Comparison of ENCODE assay signal across 8 mouse cellular contexts in the genomic region with DNA sequence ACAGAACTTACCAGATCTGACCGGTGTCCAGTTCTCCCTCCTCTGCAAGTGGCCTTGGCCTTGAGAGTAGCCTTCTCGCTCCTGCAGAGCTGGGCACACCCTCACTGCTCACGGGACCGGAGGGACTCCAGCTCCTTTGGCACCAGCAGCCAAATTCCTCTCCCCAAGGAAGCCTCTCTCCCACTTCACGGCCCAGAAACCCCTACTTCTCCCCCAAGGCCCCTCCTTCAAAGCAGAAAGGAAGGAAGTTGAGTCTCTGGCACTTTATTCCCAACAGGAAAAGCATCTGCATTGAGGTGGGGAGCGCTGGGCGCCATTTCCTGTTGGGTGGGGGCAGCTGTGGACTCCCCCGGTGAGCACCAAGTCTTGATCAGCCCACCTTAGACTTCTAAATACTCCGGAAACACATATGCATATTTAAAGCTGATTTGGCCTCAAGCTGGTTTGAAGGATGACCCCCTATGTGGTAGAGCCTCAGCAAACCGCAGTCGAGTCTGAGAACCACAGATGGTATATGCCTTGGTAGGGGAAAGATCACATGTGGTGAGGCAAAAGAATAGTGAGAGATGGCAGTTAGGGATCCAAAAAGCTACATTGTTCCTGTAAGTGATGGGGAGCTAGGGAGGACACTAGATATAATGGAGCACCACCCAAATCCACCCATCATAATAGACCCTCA. TPM values are rescaled to one million over a fixed set of nuclear protein-coding genes. Genes with fewer than 3 reads are reported as not detected.
DNase-seq lines count a peak whose midpoint lies in the region; ATAC-seq and TF ChIP-seq lines count a peak whose summit lies in the region.

TSS of gene Exoc3l (minus strand) at position 207 of the 679 bp plus-strand sequence.

- no peaks in the 10 kb centered on the region for H3K27me3 ChIP-seq in thymus, adult 2 months (ENCODE audit: control insufficient read depth, insufficient read depth, low read length)
- no peaks in the 10 kb centered on the region for H3K27me3 ChIP-seq in forebrain, embryonic 11.5 days (ENCODE audit: control insufficient read depth, insufficient read depth, low read length)
- H3K27me3 ChIP-seq in kidney, embryonic 15.5 days, result no peaks in the 10 kb centered on the region

- H3K27ac ChIP-seq in thymus, adult 2 months (ENCODE audit: control insufficient read depth, insufficient read depth, low read length), result peak within 1 kb of the TSS; percentile 45
- H3K27ac ChIP-seq in forebrain, embryonic 11.5 days (ENCODE audit: low read depth, low read length), result no peak within 1 kb of the TSS
- peak within 1 kb of the TSS; percentile 80 for H3K27ac ChIP-seq in kidney, embryonic 15.5 days
- peak within 1 kb of the TSS; percentile 46; the same call in 1 of the 2 replicates for H3K27ac ChIP-seq in macrophage

- H3K4me2 ChIP-seq in forebrain, embryonic 11.5 days (ENCODE audit: low read depth, low read length, severe bottlenecking), result peak within 1 kb of the TSS; percentile 94; the same call in 1 of the 2 replicates
- peak within 1 kb of the TSS; percentile 92 for H3K4me2 ChIP-seq in kidney, embryonic 15.5 days

- TF ChIP-seq POLR2A in thymus, adult 2 months (IDR thresholded peaks at IDR 0.05; ENCODE audit: control insufficient read depth, extremely low read depth, insufficient read depth, low read length, poor library complexity), result no peak

- intact Hi-C loops in left cerebral cortex, postnatal 10 days (cut with DNase I), result loop anchor here (10.0 kb wide), 1 partner anchor 641 kb away; no protein-coding TSS in a partner anchor

- peaks cover 33% of the 10 kb centered on the region for H3K79me2 ChIP-seq in macrophage (ENCODE audit: inconsistent target)

- H3K9ac ChIP-seq in forebrain, embryonic 11.5 days (ENCODE audit: low read length), result no peak within 1 kb of the TSS
- peak within 1 kb of the TSS; percentile 97; the same call in 1 of the 2 replicates for H3K9ac ChIP-seq in kidney, embryonic 15.5 days

- peaks cover 12% of the 10 kb centered on the region for H3K36me3 ChIP-seq in thymus, adult 2 months (ENCODE audit: control insufficient read depth, insufficient read depth, low read length)
- H3K36me3 ChIP-seq in forebrain, embryonic 11.5 days (ENCODE audit: control insufficient read depth, insufficient read depth, low read length), result peaks cover 6% of the 10 kb centered on the region
- peaks cover 25% of the 10 kb centered on the region for H3K36me3 ChIP-seq in kidney, embryonic 15.5 days
- H3K36me3 ChIP-seq in macrophage (ENCODE audit: inconsistent target), result peaks cover 13% of the 10 kb centered on the region; the same call in 1 of the 2 replicates

- no peak within 1 kb of the TSS for H3K4me3 ChIP-seq in thymus, adult 2 months (ENCODE audit: control insufficient read depth, insufficient read depth, low read length)
- no peak within 1 kb of the TSS for H3K4me3 ChIP-seq in forebrain, embryonic 11.5 days (ENCODE audit: low read depth, low read length)
- H3K4me3 ChIP-seq in kidney, embryonic 15.5 days (replicated peaks), result peak within 1 kb of the TSS; percentile 100
- H3K4me3 ChIP-seq in macrophage (ENCODE audit: inconsistent target), result peak within 1 kb of the TSS; percentile 92; the same call in 1 of the 2 replicates

- DNase-seq in thymus, adult 2 months, result no peak
- no peak for DNase-seq in thymus, postnatal 10 days (ENCODE audit: low spot score in 2 of 2)
- no peak for DNase-seq in forebrain, embryonic 11.5 days (ENCODE audit: low spot score)
- no peak for DNase-seq in adipocyte (ENCODE audit: low spot score)
- DNase-seq in layer of hippocampus, adult 9-11 months, result no peak
- DNase-seq in left cerebral cortex, postnatal 10 days (ENCODE audit: extremely low spot score in 1 of 2, low spot score in 2 of 2), result no peak

- ATAC-seq in forebrain, embryonic 11.5 days (replicated peaks; ENCODE audit: low FRiP score), result no peak
- no peak for ATAC-seq in kidney, embryonic 15.5 days (replicated peaks; ENCODE audit: low FRiP score)

- H3K9me3 ChIP-seq in forebrain, embryonic 11.5 days (ENCODE audit: control insufficient read depth, low read length), result no peaks in the 10 kb centered on the region
- no peaks in the 10 kb centered on the region for H3K9me3 ChIP-seq in kidney, embryonic 15.5 days (replicated peaks)

- WGBS in thymus, adult 2 months, result 8% methylated on average over 11 of the region's 11 CpGs
- 77% methylated on average over 11 of the region's 11 CpGs for WGBS in forebrain, embryonic 11.5 days
- 58% methylated on average over 11 of the region's 11 CpGs for WGBS in kidney, embryonic 15.5 days
- 14% methylated on average over 11 of the region's 11 CpGs for WGBS in macrophage (ENCODE audit: missing documents)

- peaks cover 32% of the 10 kb centered on the region for H3K4me1 ChIP-seq in thymus, adult 2 months (replicated peaks; ENCODE audit: control insufficient read depth, insufficient read depth, low read length)
- peaks cover 10% of the 10 kb centered on the region for H3K4me1 ChIP-seq in forebrain, embryonic 11.5 days (replicated peaks; ENCODE audit: control insufficient read depth, insufficient read depth, low read length)
- H3K4me1 ChIP-seq in kidney, embryonic 15.5 days, result peaks cover 26% of the 10 kb centered on the region

- TF ChIP-seq CTCF in thymus, adult 2 months (IDR thresholded peaks at IDR 0.05; ENCODE audit: borderline replicate concordance, control insufficient read depth, extremely low read depth, insufficient read depth, low read length, poor library complexity), result no peak

RNA-seq across cellular contexts. Expression of gene Exoc3l, which starts in this region (rescaled TPM):
- polyA plus RNA-seq in thymus, adult 2 months (2012; rRNA removed), result 10.6 and 12.7 TPM in 2 replicates
- polyA plus RNA-seq in forebrain, embryonic 11.5 days (2014; fragmentation: Nextera tagmentation; extraction: Ambion mirVana), result 10.3 TPM in 2 replicates
- polyA plus RNA-seq in kidney, embryonic 15.5 days (2015; fragmentation: Nextera tagmentation; extraction: Ambion mirVana), result 21.6 and 25.4 TPM in 2 replicates
- total RNA-seq in macrophage (2018; cell fraction: chromatin; rRNA removed), result 1 to 10 TPM in 18 of 26 experiments, under 1 TPM in 4, not detected in 4; 0.39 to 4.7 (median 1.6) TPM
- total RNA-seq in macrophage (2018; cell fraction: cytosol; rRNA removed), result under 1 TPM in 24 of 26 experiments, not detected in 2; 0.09 to 0.51 (median 0.20) TPM
- total RNA-seq in macrophage (2018; cell fraction: nucleus; rRNA removed), result 1 to 10 TPM in 11 of 26 experiments, under 1 TPM in 11, not detected in 4; 0.29 to 3.3 (median 1.0) TPM
- 0.19 to 0.32 TPM in 2 of 3 replicates, not detected in the other for polyA plus RNA-seq in macrophage (2018)
- 1 to 10 TPM; 4.2 to 4.3 TPM for total RNA-seq in left cerebral cortex, postnatal 10 days (2021)

Comparison
In these comparisons a context has a peak if more than half of its experiments do, and no peak if none do; other contexts are left out.
1. H3K4me3 ChIP-seq: peak in kidney, embryonic 15.5 days (single experiment) and macrophage (single experiment); none in thymus, adult 2 months (single experiment) and forebrain, embryonic 11.5 days (single experiment).